Mouse (Mus musculus) liver, embryonic 14.5 days (tissue): ENCODE measurements around the gene Pdcd4. TPM values are rescaled to one million over a fixed set of nuclear protein-coding genes. Genes with fewer than 3 reads are reported as not detected.

Experiments
- ATAC-seq: fragments of 200-750 bp; cut with Nextera tagmentation; 2 replicates; pipeline ENCODE4 v1.8.0; 2017; ENCODE audit warnings: moderate number of reproducible peaks, mild to moderate bottlenecking, moderate library complexity; ENCODE audit not compliant: insufficient read depth
- DNase-seq, 3 experiments: peaks; one replicate each; pipeline ENCODE4 v3.0.0-alpha.2; 2012 to 2013; ENCODE audit warnings: low read depth in 3 of 3, low spot score in 3 of 3
- H3K27ac ChIP-seq: fragments of 300-500 bp; sonication (generic); 2 replicates; pipeline ENCODE4 v1.5.1; 2014; ENCODE audit warnings: moderate library complexity, mild to moderate bottlenecking, control low read depth, inconsistent platforms
- H3K27me3 ChIP-seq: fragments of 300-500 bp; sonication (generic); 2 replicates; pipeline ENCODE4 v1.6.1; 2014; ENCODE audit warnings: mild to moderate bottlenecking, low read length, moderate library complexity; ENCODE audit not compliant: control insufficient read depth, insufficient read depth
- H3K36me3 ChIP-seq: fragments of 300-500 bp; sonication (generic); replicated peaks from 2 replicates; pipeline ENCODE4 v1.6.1; 2014; ENCODE audit warnings: low read depth; ENCODE audit not compliant: control insufficient read depth, insufficient read depth
- H3K4me1 ChIP-seq, 2 experiments: fragments of 200-500 bp in 1 of 2; fragments of 300-500 bp in 1 of 2; sonication (generic) in 1 of 2; replicated peaks; 2 replicates each; pipeline ENCODE4 v1.6.1; 2012 to 2014; ENCODE audit warnings: antibody characterized with exemption in 1 of 2, inconsistent platforms in 1 of 2, low read length in 1 of 2; ENCODE audit not compliant: control insufficient read depth in 2 of 2, insufficient read depth in 2 of 2
- H3K4me2 ChIP-seq: fragments of 300-500 bp; sonication (generic); 2 replicates; pipeline ENCODE4 v1.6.1; 2014; ENCODE audit warnings: low read depth, mild to moderate bottlenecking, control low read depth, moderate library complexity
- H3K4me3 ChIP-seq, 2 experiments: fragments of 200-500 bp in 1 of 2; fragments of 300-500 bp in 1 of 2; sonication (generic) in 1 of 2; 2 replicates each; pipeline ENCODE4 v1.5.1; 2012 to 2014; ENCODE audit warnings: low read depth in 2 of 2, low read length in 2 of 2, mild to moderate bottlenecking in 2 of 2, control low read depth in 1 of 2, inconsistent platforms in 1 of 2, moderate library complexity in 1 of 2; ENCODE audit not compliant: insufficient read depth in 1 of 2
- H3K9ac ChIP-seq: fragments of 300-500 bp; sonication (generic); replicated peaks from 2 replicates; pipeline ENCODE4 v1.6.1; 2014; ENCODE audit warnings: mild to moderate bottlenecking, control low read depth, moderate library complexity
- H3K9me3 ChIP-seq: fragments of 300-500 bp; sonication (generic); 2 replicates; pipeline ENCODE4 v1.6.1; 2016; ENCODE audit warnings: low read length, mixed read lengths; ENCODE audit not compliant: control insufficient read depth
- CTCF ChIP-seq: IDR thresholded peaks from 2 replicates; pipeline ENCODE4 v1.5.1; 2016; ENCODE audit warnings: antibody characterized with exemption, low read depth, control low read depth
- EP300 ChIP-seq: IDR thresholded peaks from 2 replicates; pipeline ENCODE4 v1.6.1; 2016; ENCODE audit warnings: antibody characterized with exemption, low read depth
- WGBS: fragments of 180-500 bp; shearing (Covaris S2); extraction: QIAGEN DNeasy Blood & Tissue Kit; methylation state at CpG from one replicate; pipeline ENCODE4 v1.1.7; 2014; ENCODE audit not compliant: insufficient replicate concordance; 5-methylcytosine and 5-hydroxymethylcytosine counted together
- polyA plus RNA-seq, 2 experiments: library from polyadenylated mRNA; depleted of rRNA in 1 of 2; stranded (reverse) in 1 of 2; unstranded in 1 of 2; fragments of >200 nt; fragmentation: Nextera tagmentation in 1 of 2; extraction: Ambion mirVana in 1 of 2; gene quantifications; 2 replicates each; pipeline versions ENCODE4 v1.2.1 to v1.2.3; 2012 to 2014

Pdcd4 gene
- polyA plus RNA-seq, 2 experiments = 6.6 to 16.2 TPM

- H3K36me3 ChIP-seq = no peaks in the 10 kb centered on the region
- H3K4me1 ChIP-seq = peaks cover 56 to 58% of the 10 kb centered on the region in 2 experiments
- TF ChIP-seq CTCF (no peak), EP300 (no peak)
- ATAC-seq = no peak
- no peak overlapping the region for H3K9ac ChIP-seq
- H3K9me3 ChIP-seq = no peaks in the 10 kb centered on the region
- H3K4me3 ChIP-seq = no peak overlapping the region
- WGBS = 23% methylated on average over 3 of the region's 3 CpGs
- H3K27me3 ChIP-seq = no peaks in the 10 kb centered on the region
- H3K4me2 ChIP-seq = no peak overlapping the region; the same call in 1 of the 2 replicates
- H3K27ac ChIP-seq = peak overlapping the region; percentile 49
- DNase-seq = no peak
Measured at GRCm38 (mm10) chr19:53893711-53894171, 1.7 kb downstream of the Pdcd4 start.

- H3K4me1 ChIP-seq = peaks cover 50 to 52% of the 10 kb centered on the region in 2 experiments
- DNase-seq (no peak), ATAC-seq (peak; percentile 38; the same call in 1 of the 2 replicates)
- no peak overlapping the region for H3K4me3 ChIP-seq
- H3K27me3 ChIP-seq = no peaks in the 10 kb centered on the region
- H3K27ac ChIP-seq = peak overlapping the region; percentile 49
- TF ChIP-seq CTCF (no peak), EP300 (peak; percentile 61; the same call in 1 of the 2 replicates)
- H3K36me3 ChIP-seq = no peaks in the 10 kb centered on the region
- H3K9me3 ChIP-seq = no peaks in the 10 kb centered on the region
- H3K4me2 ChIP-seq = peak overlapping the region; percentile 3
- peak overlapping the region; percentile 7; the same call in 1 of the 2 replicates for H3K9ac ChIP-seq
- 23% methylated on average over 12 of the region's 12 CpGs for WGBS
Measured at GRCm38 (mm10) chr19:53894538-53895121, 2.6 kb downstream of the Pdcd4 start.

- DNase-seq = no peak
- Histone ChIP-seq H3K27ac (no peak overlapping the region), H3K36me3 (no peaks in the 10 kb centered on the region), H3K27me3 (no peaks in the 10 kb centered on the region), H3K4me1 (peaks cover 35 to 37% of the 10 kb centered on the region in 2 experiments), H3K9ac (no peak overlapping the region), H3K4me2 (no peak overlapping the region), H3K4me3 (no peak overlapping the region), H3K9me3 (no peaks in the 10 kb centered on the region)
- TF ChIP-seq EP300 (no peak), CTCF (no peak)
- no peak for ATAC-seq
- WGBS = 73% methylated on average over 5 of the region's 5 CpGs
Measured at GRCm38 (mm10) chr19:53898046-53898445, 6.0 kb downstream of the Pdcd4 start.

- TF ChIP-seq EP300 (no peak), CTCF (no peak)
- Histone ChIP-seq H3K36me3 (no peaks in the 10 kb centered on the region), H3K4me1 (peaks cover 30 to 33% of the 10 kb centered on the region in 2 experiments), H3K4me3 (no peak overlapping the region), H3K9ac (no peak overlapping the region), H3K9me3 (no peaks in the 10 kb centered on the region), H3K27ac (no peak overlapping the region), H3K27me3 (no peaks in the 10 kb centered on the region), H3K4me2 (no peak overlapping the region)
- DNase-seq = no peak
- no peak for ATAC-seq
- 61% methylated on average over 4 of the region's 4 CpGs for WGBS
Measured at GRCm38 (mm10) chr19:53898498-53898897, 6.5 kb downstream of the Pdcd4 start.

- peaks cover 25 to 27% of the 10 kb centered on the region in 2 experiments for H3K4me1 ChIP-seq
- H3K9ac ChIP-seq = no peak overlapping the region
- no peak overlapping the region for H3K27ac ChIP-seq
- no peak overlapping the region for H3K4me2 ChIP-seq
- TF ChIP-seq EP300 (no peak), CTCF (no peak)
- no peaks in the 10 kb centered on the region for H3K9me3 ChIP-seq
- H3K36me3 ChIP-seq = no peaks in the 10 kb centered on the region
- DNase-seq (no peak), ATAC-seq (no peak)
- no peaks in the 10 kb centered on the region for H3K27me3 ChIP-seq
- WGBS = 74% methylated on average over 25 of the region's 25 CpGs
- H3K4me3 ChIP-seq = no peak overlapping the region
Measured at GRCm38 (mm10) chr19:53898970-53899900, 7.2 kb downstream of the Pdcd4 start.
